Mouse (Mus musculus): ENCODE results near the gene Efnb3. TPM values are rescaled to one million over a fixed set of nuclear protein-coding genes. Genes with fewer than 3 reads are reported as not detected.

Efnb3 gene
- polyA plus RNA-seq, 1 experiment, result 0.66 TPM

GRCm38 (mm10) chr11:69565131-69565530 is 5.1 kb upstream of the Efnb3 start:
- no peak for TF ChIP-seq GATA1 (IDR thresholded peaks at IDR 0.05; ENCODE audit: low read length)

- no peak for TF ChIP-seq GATA1 (IDR thresholded peaks at IDR 0.05; ENCODE audit: low read length)
These were observed 4.4 kb upstream of the Efnb3 start for GRCm38 (mm10) chr11:69564391-69564790.

- TF ChIP-seq GATA1 (IDR thresholded peaks at IDR 0.05; ENCODE audit: low read length), result no peak
These were observed 3.4 kb upstream of the Efnb3 start for GRCm38 (mm10) chr11:69563373-69563772.

GRCm38 (mm10) chr11:69560896-69561854 is 1.2 kb upstream of the Efnb3 start:
- no peak for TF ChIP-seq GATA1 (IDR thresholded peaks at IDR 0.05; ENCODE audit: low read length)

- no peak for TF ChIP-seq GATA1 (IDR thresholded peaks at IDR 0.05; ENCODE audit: low read length)
These were observed 822 bp downstream of the Efnb3 start for GRCm38 (mm10) chr11:69559183-69559582.

GRCm38 (mm10) chr11:69558756-69559155 is 1.2 kb downstream of the Efnb3 start:
- no peak for TF ChIP-seq GATA1 (IDR thresholded peaks at IDR 0.05; ENCODE audit: low read length)

GRCm38 (mm10) chr11:69557381-69557958 is 2.5 kb downstream of the Efnb3 start:
- no peak for TF ChIP-seq GATA1 (IDR thresholded peaks at IDR 0.05; ENCODE audit: low read length)

GRCm38 (mm10) chr11:69554539-69555140 is 5.4 kb downstream of the Efnb3 start:
- no peak for TF ChIP-seq GATA1 (IDR thresholded peaks at IDR 0.05; ENCODE audit: low read length)

- TF ChIP-seq GATA1 (IDR thresholded peaks at IDR 0.05; ENCODE audit: low read length), result no peak
These were observed 6.7 kb downstream of the Efnb3 start for GRCm38 (mm10) chr11:69553341-69553721.

- no peak for TF ChIP-seq GATA1 (IDR thresholded peaks at IDR 0.05; ENCODE audit: low read length)
These were observed 7.2 kb downstream of the Efnb3 start for GRCm38 (mm10) chr11:69552622-69553340.

- TF ChIP-seq GATA1 (IDR thresholded peaks at IDR 0.05; ENCODE audit: low read length), result no peak
These were observed 8.7 kb downstream of the Efnb3 start for GRCm38 (mm10) chr11:69551310-69551709.

- no peak for TF ChIP-seq GATA1 (IDR thresholded peaks at IDR 0.05; ENCODE audit: low read length)
These were observed 10.8 kb downstream of the Efnb3 start, which contains the start of gene Dnah2 for GRCm38 (mm10) chr11:69549060-69549656. Gene Dnah2 (minus strand): TSS chr11:69549110.

GRCm38 (mm10) chr11:69547071-69547470 is 12.9 kb downstream of the Efnb3 start:
- no peak for TF ChIP-seq GATA1 (IDR thresholded peaks at IDR 0.05; ENCODE audit: low read length)

GRCm38 (mm10) chr11:69546423-69547053 is 13.5 kb downstream of the Efnb3 start:
- no peak for TF ChIP-seq GATA1 (IDR thresholded peaks at IDR 0.05; ENCODE audit: low read length)

- TF ChIP-seq GATA1 (IDR thresholded peaks at IDR 0.05; ENCODE audit: low read length), result no peak
These were observed 14.0 kb downstream of the Efnb3 start for GRCm38 (mm10) chr11:69545957-69546356.
